Mouse (Mus musculus) testis, adult 2 months (tissue): ENCODE measurements at regions not wholly inside any gene's neighbourhood (a gene's known extent, or its start where the extent isn't known, plus 50 kb on each side); places are given as distances from the start of the nearest gene placed in this dataset.

ENCODE experiments used
- CTCF ChIP-seq: fragments of 200-500 bp; IDR thresholded peaks from 2 replicates; pipeline ENCODE4 v1.5.1; 2012; ENCODE audit warnings: low read depth, mild to moderate bottlenecking, inconsistent platforms, low read length, moderate library complexity; ENCODE audit not compliant: control insufficient read depth, insufficient read depth, insufficient replicate concordance
- POLR2A ChIP-seq: fragments of 200-500 bp; IDR thresholded peaks from 2 replicates; pipeline ENCODE4 v1.6.1; 2012; ENCODE audit warnings: low read depth, mild to moderate bottlenecking, inconsistent platforms, low read length, moderate library complexity; ENCODE audit not compliant: control insufficient read depth

DNA sequence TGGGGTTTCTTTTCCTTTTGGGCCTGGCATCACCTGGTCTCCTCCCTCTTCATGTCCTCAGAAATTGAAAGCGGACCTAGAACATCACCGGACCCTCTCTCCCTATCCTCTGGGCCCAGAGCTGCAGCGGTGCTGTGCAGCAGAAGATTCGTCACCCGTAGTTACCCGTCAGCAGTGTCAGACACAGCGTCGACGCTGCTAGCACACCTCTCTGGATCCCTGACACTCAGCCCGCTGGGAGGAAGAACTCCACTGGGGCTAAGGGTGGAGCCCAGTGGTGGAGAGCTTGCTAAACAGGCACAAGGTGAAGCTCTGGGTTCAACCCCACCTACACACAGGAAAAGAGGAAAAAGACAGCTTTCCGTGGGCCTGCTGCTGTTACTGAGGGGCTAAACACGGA lies 51.8 kb upstream of the Xpo1 start:
- no peak for TF ChIP-seq CTCF
- TF ChIP-seq POLR2A: no peak
